Mouse (Mus musculus) myocyte (in vitro differentiated cells): ENCODE data around the gene Faap100. TPM values are rescaled to one million over a fixed set of nuclear protein-coding genes. Genes with fewer than 3 reads are reported as not detected.

Experiments
- H3K27me3 ChIP-seq: one replicate; pipeline ENCODE4 v1.6.1; 2011; ENCODE audit not compliant: control insufficient read depth, insufficient read depth, insufficient read length
- H3K36me3 ChIP-seq: one replicate; pipeline ENCODE4 v1.6.1; 2011; ENCODE audit not compliant: control insufficient read depth, insufficient read depth
- H3K4me2 ChIP-seq: one replicate; pipeline ENCODE4 v1.6.1; 2011; ENCODE audit warnings: low read depth, control low read depth
- H3K4me3 ChIP-seq: one replicate; pipeline ENCODE4 v1.5.1; 2011; ENCODE audit warnings: mild to moderate bottlenecking, control low read depth, moderate library complexity
- H3K79me2 ChIP-seq: one replicate; pipeline ENCODE4 v1.6.1; 2011; ENCODE audit not compliant: control insufficient read depth, insufficient read depth
- H3ac ChIP-seq: one replicate; pipeline ENCODE4 v1.6.1; 2011; ENCODE audit not compliant: control insufficient read depth, insufficient read length
- CEBPB ChIP-seq: IDR thresholded peaks from 2 replicates; pipeline ENCODE4 v1.6.1; 2011; ENCODE audit warnings: mild to moderate bottlenecking, moderate library complexity; ENCODE audit not compliant: poor library complexity, insufficient read depth, severe bottlenecking
- E2F4 ChIP-seq: IDR thresholded peaks from one replicate; pipeline ENCODE4 v1.6.1; 2011; ENCODE audit warnings: mild to moderate bottlenecking, control low read depth, moderate library complexity; ENCODE audit not compliant: insufficient read depth
- MAX ChIP-seq: IDR thresholded peaks from one replicate; pipeline ENCODE4 v1.6.1; 2011; ENCODE audit warnings: low read depth, mild to moderate bottlenecking, control low read depth
- MYOD1 ChIP-seq, 3 experiments: IDR thresholded peaks; one replicate each; pipeline ENCODE4 v1.6.1; 2011; ENCODE audit warnings: control low read depth in 2 of 3, low read depth in 2 of 3, mild to moderate bottlenecking in 2 of 3, moderate library complexity in 1 of 3; ENCODE audit not compliant: insufficient read length in 2 of 3, control insufficient read depth in 1 of 3
- MYOG ChIP-seq, 3 experiments: IDR thresholded peaks; one replicate each; pipeline ENCODE4 v1.6.1; 2011; ENCODE audit warnings: control low read depth in 2 of 3, low read depth in 2 of 3, mild to moderate bottlenecking in 2 of 3; ENCODE audit not compliant: insufficient read length in 2 of 3, control insufficient read depth in 1 of 3, insufficient read depth in 1 of 3
- POLR2A ChIP-seq: IDR thresholded peaks from one replicate; pipeline ENCODE4 v1.6.1; 2011; ENCODE audit warnings: low read depth, mild to moderate bottlenecking, control low read depth, moderate library complexity; ENCODE audit not compliant: insufficient read length
- POLR2AphosphoS2 ChIP-seq: IDR thresholded peaks from one replicate; pipeline ENCODE4 v1.6.1; 2011; ENCODE audit warnings: low read depth, control low read depth; ENCODE audit not compliant: insufficient read length
- REST ChIP-seq: IDR thresholded peaks from one replicate; pipeline ENCODE4 v1.6.1; 2011; ENCODE audit warnings: mild to moderate bottlenecking, control low read depth, moderate library complexity; ENCODE audit not compliant: insufficient read depth, insufficient read length
- SRF ChIP-seq: IDR thresholded peaks from one replicate; pipeline ENCODE4 v1.6.1; 2011; ENCODE audit warnings: low read depth; ENCODE audit not compliant: control insufficient read depth, insufficient read length
- TCF12 ChIP-seq: IDR thresholded peaks from one replicate; pipeline ENCODE4 v1.6.1; 2011; ENCODE audit warnings: mild to moderate bottlenecking, control low read depth; ENCODE audit not compliant: poor library complexity, insufficient read depth, severe bottlenecking
- TCF3 ChIP-seq: IDR thresholded peaks from one replicate; pipeline ENCODE4 v1.6.1; 2011; ENCODE audit warnings: low read depth, control low read depth; ENCODE audit not compliant: insufficient read length
- USF1 ChIP-seq: IDR thresholded peaks from one replicate; pipeline ENCODE4 v1.6.1; 2011; ENCODE audit warnings: low read depth, mild to moderate bottlenecking, control low read depth, moderate library complexity
- polyA plus RNA-seq: library from polyadenylated mRNA; unstranded; fragments of >200 nt; fragmentation: generic; extraction: Trizol; gene quantifications from one replicate; pipeline ENCODE4 v1.2.1, GENCODE M21; 2012; ENCODE audit warnings: missing spikeins

Gene Faap100
- polyA plus RNA-seq, 1 experiment, result 12.3 TPM

- Histone ChIP-seq H3K79me2 (peaks cover 33% of the 10 kb centered on the region), H3K4me3 (peak overlapping the region; percentile 97), H3K27me3 (no peaks in the 10 kb centered on the region), H3K36me3 (peaks cover 16% of the 10 kb centered on the region), H3ac (peak overlapping the region; percentile 94), H3K4me2 (peak overlapping the region; percentile 99)
- no peak for TF ChIP-seq E2F4
- TF ChIP-seq POLR2A, result peak; percentile 52
- peak; percentile 66 for TF ChIP-seq POLR2AphosphoS2
- no peak for TF ChIP-seq TCF3
These were observed 29.1 kb downstream of the Faap100 start for GRCm38 (mm10) chr11:120349371-120349985.

- H3K36me3 ChIP-seq, result peaks cover 16% of the 10 kb centered on the region
- no peak for TF ChIP-seq TCF12
- no peak for TF ChIP-seq MYOG (IDR thresholded peaks at IDR 0.05; ENCODE audit: control insufficient read depth in 1 of 3, insufficient read depth in 1 of 3, insufficient read length in 2 of 3, low read depth in 2 of 3)
- TF ChIP-seq POLR2AphosphoS2, result peak; percentile 53
- no peak for TF ChIP-seq MYOD1 (IDR thresholded peaks at IDR 0.05; ENCODE audit: control insufficient read depth in 1 of 3, insufficient read length in 2 of 3, low read depth in 2 of 3)
- peak; percentile 80 for TF ChIP-seq USF1
- TF ChIP-seq POLR2A, result peak; percentile 32
- no peak for TF ChIP-seq SRF
- TF ChIP-seq E2F4, result no peak
- no peak for TF ChIP-seq MAX
- no peak for TF ChIP-seq TCF3
- no peak for TF ChIP-seq CEBPB
- peak; percentile 7 for TF ChIP-seq REST
These were observed 29.7 kb downstream of the Faap100 start for GRCm38 (mm10) chr11:120348684-120349370.

GRCm38 (mm10) chr11:120347791-120348683, 30.5 kb downstream of the Faap100 start, which contains the start of gene Actg1:
Actg1 (minus strand) TSS chr11:120348542.
- TF ChIP-seq SRF, result peak; percentile 90
- TF ChIP-seq TCF12, result no peak
- peak; percentile 59 for TF ChIP-seq POLR2A
- TF ChIP-seq CEBPB, result no peak
- TF ChIP-seq USF1, result peak; percentile 32
- peak; percentile 83 for TF ChIP-seq POLR2AphosphoS2
- peak in 1 of 3 experiments; percentile 8 for TF ChIP-seq MYOD1 (IDR thresholded peaks at IDR 0.05; ENCODE audit: control insufficient read depth in 1 of 3, insufficient read length in 2 of 3, low read depth in 2 of 3)
- H3ac ChIP-seq, result peak within 1 kb of the TSS; percentile 94

More at GRCm38 (mm10) chr11:120348684-120349370, 29.7 kb downstream of the Faap100 start:
- H3K27me3 ChIP-seq, result no peaks in the 10 kb centered on the region
- peak overlapping the region; percentile 94 for H3ac ChIP-seq
- peaks cover 33% of the 10 kb centered on the region for H3K79me2 ChIP-seq
- peak overlapping the region; percentile 99 for H3K4me2 ChIP-seq
- H3K4me3 ChIP-seq, result peak overlapping the region; percentile 97

GRCm38 (mm10) chr11:120347301-120347700, 31.3 kb downstream of the Faap100 start:
- peaks cover 33% of the 10 kb centered on the region for H3K79me2 ChIP-seq
- H3K36me3 ChIP-seq, result peaks cover 16% of the 10 kb centered on the region
- peak overlapping the region; percentile 94 for H3ac ChIP-seq
- H3K4me3 ChIP-seq, result peak overlapping the region; percentile 97
- TF ChIP-seq E2F4 (no peak), REST (no peak), MYOG (IDR thresholded peaks at IDR 0.05; ENCODE audit: control insufficient read depth in 1 of 3, insufficient read depth in 1 of 3, insufficient read length in 2 of 3, low read depth in 2 of 3) (no peak), MAX (no peak), TCF3 (no peak), TCF12 (no peak), SRF (no peak), CEBPB (no peak), POLR2AphosphoS2 (no peak), POLR2A (no peak), USF1 (no peak), MYOD1 (IDR thresholded peaks at IDR 0.05; ENCODE audit: control insufficient read depth in 1 of 3, insufficient read length in 2 of 3, low read depth in 2 of 3) (no peak)
- H3K4me2 ChIP-seq, result peak overlapping the region; percentile 58
- H3K27me3 ChIP-seq, result no peaks in the 10 kb centered on the region

More at GRCm38 (mm10) chr11:120347791-120348683, 30.5 kb downstream of the Faap100 start, which contains the start of gene Actg1:
- Histone ChIP-seq H3K79me2 (peaks cover 33% of the 10 kb centered on the region), H3K4me2 (peak within 1 kb of the TSS; percentile 99), H3K4me3 (peak within 1 kb of the TSS; percentile 97), H3K27me3 (no peaks in the 10 kb centered on the region), H3K36me3 (peaks cover 16% of the 10 kb centered on the region)
